Mouse (Mus musculus): Measurements from ENCODE around the gene Ldb1.

Gene Ldb1

GRCm38 (mm10) chr19:46044271-46044992 lies 582 bp downstream of the Ldb1 start, which contains the start of gene Pprc1:
TSS of gene Pprc1 (plus strand) at chr19:46044886.
- no peak for DNase-seq (ENCODE audit: low spot score)

DNA sequence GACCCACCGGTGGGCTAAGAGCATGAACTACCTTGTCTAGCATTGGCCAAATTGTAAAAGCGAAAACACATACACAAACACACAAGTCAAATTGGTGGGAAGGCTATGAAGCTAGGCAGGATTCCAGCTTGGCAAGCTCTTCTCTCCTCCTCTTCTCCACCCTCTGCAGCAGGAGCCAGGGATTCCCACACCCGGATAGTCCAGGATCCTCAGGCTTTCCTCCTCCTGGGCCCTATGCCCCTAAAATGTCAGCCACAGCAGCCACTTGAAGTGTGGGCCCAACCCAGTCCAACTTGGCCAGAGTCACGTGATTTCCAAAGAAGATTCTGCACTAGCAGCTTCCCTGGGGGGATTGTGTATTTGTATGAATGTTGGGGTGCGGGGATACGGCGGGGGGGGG lies 1.6 kb downstream of the Ldb1 start:
- no peak for DNase-seq (ENCODE audit: low spot score)

DNA sequence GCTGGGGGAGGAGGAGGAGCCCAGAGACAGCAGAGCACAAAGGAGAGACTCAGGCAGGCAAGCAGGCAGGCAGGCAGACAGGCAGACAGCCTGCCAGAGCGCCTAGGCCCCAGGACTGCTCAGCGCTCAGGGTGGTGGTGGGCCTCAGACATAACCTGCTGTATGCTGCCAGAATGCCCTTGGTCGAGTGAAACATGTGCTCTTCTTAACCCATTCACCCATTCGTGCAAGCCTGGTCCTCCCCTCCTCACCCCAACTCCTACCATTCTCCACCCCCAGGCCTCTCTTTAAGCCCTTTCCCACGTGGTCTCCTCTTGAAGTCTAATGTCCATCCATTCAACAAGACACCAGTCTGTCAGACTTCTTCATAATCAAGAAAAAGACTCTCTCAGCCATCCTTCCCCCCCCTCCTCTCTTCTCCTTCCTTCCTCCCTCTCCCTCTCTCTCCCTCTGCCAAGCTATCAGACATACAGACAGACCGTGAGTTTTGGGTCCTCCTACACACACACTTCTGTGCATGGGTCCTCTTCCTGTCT lies 2.5 kb downstream of the Ldb1 start:
- no peak for DNase-seq (ENCODE audit: low spot score)

- no peak for DNase-seq (ENCODE audit: low spot score)
Observed at GRCm38 (mm10) chr19:46041933-46042475, 3.0 kb downstream of the Ldb1 start.

- DNase-seq (ENCODE audit: low spot score), result no peak
Observed at GRCm38 (mm10) chr19:46041299-46041932, 3.6 kb downstream of the Ldb1 start.

DNA sequence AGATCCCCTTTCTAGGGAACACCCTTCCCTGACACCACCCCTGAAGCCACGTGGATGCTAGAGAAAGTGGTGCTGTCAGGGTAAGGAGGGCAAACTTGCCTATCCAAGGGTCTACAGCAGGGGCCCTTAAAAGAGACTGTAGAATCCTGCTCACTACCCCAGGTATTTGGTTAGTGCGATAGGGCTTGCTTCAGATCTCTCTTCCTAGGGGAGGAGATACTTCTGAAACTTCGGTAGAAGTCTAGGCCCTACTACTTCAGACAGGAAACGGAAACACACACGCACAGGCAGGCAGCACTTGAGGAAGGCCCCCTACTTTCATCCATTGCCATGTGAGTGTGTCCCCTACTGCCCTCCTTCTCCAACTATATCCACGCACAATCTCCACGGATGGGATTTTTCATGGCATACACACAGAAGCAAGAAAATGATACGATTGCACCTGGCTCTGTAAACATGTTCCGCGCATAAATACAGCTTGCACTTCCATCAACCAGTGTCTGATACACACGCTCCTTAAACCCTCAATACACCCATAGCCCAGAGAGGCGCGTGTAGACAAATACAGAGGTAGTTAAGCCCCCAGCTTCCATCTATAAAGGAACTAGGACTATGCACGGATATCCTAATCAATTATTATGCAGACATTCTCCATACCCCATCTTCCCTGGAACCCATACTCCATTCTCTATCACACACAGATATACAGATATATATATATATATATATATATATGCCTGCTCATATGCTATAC lies 4.7 kb downstream of the Ldb1 start:
- no peak for DNase-seq (ENCODE audit: low spot score)

DNA sequence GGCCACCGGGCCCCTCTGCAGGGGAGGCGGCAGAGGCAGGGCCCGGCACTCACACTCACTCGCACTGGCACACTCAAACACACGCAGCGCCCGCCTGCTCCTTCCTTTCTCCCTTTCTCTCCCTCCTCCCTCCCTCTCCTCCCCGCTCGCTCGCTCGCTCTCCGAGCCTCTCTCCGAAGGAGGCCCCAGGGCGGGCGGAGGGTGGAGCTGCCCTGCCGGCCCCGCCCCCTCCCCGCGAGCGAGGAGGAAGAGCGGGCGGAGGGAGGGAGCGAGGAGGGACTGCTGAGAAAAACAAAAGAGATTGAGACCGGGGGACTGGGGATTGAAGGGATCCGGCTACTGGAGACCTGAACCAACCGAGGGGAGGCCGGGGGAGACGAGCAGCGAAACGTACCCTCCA lies 5.5 kb downstream of the Ldb1 start:
- peak; percentile 86 for DNase-seq (ENCODE audit: low spot score)

DNA sequence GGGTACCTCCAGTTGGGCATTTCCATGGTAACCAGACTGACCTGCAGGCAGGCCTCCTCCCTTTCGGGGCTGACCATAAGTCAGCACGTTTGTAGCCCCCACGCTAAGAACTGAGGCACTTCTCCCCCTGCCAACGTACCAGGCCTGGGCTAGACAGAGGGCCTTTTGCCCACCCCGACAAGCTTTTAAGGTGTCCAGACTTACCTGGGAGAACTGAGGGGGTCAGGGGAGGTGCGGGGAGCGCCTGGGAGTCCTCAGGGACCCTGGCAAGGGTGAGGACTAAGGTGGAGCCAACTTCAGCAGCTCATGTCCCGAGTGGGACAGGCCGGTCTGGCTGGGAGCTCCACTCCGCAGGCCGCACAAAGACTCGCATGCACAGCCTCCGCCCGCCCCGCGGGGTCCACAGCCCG lies 6.2 kb downstream of the Ldb1 start:
- DNase-seq (ENCODE audit: low spot score), result no peak

DNA sequence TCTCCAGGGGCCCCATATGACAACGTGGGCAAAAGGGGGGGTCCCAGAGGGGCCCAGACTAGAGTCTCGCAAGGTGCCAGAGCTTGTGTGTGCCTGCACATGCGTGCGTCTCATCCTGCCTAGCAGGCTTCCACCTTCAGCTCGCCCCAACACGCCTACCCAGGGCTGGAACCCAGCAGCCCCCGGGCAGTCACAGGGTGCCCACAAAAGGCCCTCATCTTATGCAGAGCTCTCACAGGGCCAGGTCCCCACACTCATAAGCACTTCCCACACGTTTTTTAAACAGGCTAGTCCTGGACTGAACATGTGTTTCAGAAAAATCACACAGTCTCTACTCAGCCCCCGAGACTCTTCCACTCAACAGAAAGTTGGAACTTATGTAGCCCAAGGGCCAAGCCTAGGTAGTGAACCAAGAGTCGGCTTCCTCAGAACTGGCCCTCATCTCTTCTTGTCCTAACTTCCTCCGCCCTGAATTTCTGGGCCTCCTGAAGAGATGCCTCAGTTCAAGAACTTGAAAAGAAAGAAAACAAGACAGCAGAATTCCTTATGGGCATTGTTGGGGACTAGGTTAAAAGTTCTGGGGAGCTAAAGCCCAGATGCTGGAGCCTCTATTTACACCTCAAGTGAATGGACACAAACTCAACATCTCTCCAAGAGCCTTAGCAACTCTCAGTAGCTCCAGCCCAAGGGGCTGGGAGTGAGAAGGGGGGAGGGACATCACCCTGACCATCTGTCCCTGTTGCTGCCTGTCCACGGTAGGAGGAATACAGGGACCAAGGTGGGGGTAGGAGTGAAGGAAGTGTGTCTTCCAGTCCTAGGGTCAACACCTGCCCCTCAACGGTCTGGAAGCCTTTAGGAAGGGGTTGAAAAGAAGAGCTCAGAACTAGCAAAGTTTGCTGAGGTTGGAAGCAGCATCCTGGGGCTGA lies 6.8 kb downstream of the Ldb1 start:
- no peak for DNase-seq (ENCODE audit: low spot score)

- peak; percentile 40 for DNase-seq (ENCODE audit: low spot score)
Observed at GRCm38 (mm10) chr19:46037243-46037924, 7.6 kb downstream of the Ldb1 start.

- peak; percentile 34 for DNase-seq (ENCODE audit: low spot score)
Observed at GRCm38 (mm10) chr19:46036477-46037242, 8.4 kb downstream of the Ldb1 start.

DNA sequence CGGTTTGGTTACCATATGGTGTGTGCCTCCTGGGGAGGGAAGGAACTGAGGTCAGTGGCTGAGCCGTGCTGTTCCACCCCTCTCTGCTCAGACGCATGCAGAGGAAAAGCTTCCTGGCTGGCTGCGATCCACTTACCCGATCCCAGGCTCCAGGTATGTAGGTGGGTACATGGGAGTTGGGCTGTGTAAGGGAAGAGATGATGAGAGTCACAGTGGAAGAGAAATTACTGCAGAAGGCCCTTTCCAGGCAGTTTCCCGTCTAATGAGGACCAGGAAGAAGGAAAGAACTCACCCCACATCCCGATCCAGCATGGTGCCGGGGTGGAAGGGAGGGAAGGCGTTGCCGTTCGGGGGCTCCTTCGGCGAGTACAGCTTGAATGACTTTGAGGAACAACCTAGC lies 9.0 kb downstream of the Ldb1 start:
- no peak for DNase-seq (ENCODE audit: low spot score)

GRCm38 (mm10) chr19:46033911-46034310 lies 11.1 kb downstream of the Ldb1 start:
- DNase-seq (ENCODE audit: low spot score), result no peak

DNA sequence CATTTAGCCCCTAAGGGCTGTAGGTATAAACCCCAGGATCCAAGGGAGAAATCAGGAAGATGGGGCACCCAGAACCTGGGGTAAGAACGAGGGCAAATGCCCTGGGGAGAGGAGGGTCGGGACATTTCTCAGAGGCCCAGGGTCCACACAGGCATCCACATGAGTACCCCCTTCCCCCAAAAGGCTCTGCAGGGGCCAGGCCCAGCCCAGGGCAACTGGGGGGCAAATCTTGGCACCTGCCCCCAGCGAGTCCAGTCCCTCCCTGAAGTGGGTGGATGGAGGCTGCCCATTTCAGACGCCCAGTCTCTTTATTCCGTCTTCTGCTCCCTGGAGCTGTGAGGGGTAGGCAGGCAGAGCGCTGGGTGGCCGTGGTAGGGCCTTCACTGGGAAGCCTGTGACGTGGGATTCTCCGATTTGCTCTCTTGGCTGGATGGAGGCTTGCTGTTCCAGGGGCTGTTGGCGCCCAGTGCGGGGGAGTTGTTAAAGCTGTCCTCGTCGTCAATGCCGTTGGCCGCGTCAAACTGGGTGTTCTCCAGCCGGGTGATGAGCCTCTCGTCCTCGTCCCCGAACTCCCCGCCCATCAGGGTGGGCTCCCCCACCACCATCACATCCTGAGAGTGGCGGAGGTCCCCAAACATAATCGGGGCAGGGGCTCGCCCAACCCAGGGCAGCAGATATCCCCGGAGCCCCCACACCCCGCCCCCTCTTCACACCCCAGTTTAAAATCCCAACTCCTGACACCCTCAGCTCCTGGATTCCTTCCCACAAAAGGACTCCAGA lies 12.1 kb downstream of the Ldb1 start:
- DNase-seq (ENCODE audit: low spot score), result no peak

DNA sequence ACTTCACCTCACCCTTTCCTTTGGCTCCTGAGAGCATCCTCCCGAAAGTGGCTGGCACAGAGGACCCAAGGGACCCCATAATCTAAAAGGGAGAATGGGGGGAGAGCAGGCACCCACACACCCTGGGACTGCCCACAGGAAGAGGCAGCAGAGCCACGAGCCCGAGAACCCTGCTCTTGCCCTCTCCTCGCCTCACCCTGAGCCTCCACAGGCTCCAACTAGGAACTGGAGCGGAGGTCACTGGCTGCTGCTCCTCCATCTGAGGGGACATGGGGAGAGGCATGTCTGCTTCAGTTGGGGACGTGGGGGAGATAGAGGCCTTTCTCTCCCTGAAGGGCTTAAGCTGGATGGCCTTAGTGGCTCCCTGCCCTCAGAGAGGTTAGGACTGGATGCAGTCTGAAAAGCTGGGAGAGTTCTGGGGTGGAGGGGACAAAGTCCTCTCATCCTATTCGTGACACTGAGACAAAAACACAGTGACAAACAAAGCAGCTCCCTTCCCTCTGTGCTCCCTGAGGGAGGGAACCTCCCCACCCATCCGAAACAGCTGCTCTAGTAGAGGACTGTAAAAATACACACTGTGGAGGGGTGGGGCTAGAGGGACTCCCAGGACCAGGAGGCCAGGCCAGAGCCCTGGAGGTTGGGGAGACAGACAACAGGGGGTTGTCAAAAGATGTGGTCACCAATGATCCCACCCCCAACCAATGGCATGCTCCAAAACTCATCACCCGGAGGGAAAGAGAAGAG lies 13.2 kb downstream of the Ldb1 start:
- DNase-seq (ENCODE audit: low spot score), result no peak

- no peak for DNase-seq (ENCODE audit: low spot score)
Observed at GRCm38 (mm10) chr19:46030196-46030983, 14.6 kb downstream of the Ldb1 start.

- no peak for DNase-seq (ENCODE audit: low spot score)
Observed at GRCm38 (mm10) chr19:46029652-46030051, 15.4 kb downstream of the Ldb1 start.

All from spleen, adult 12 weeks (tissue).